19 mouse cellular contexts compared by ENCODE assay signal in the genomic region with DNA sequence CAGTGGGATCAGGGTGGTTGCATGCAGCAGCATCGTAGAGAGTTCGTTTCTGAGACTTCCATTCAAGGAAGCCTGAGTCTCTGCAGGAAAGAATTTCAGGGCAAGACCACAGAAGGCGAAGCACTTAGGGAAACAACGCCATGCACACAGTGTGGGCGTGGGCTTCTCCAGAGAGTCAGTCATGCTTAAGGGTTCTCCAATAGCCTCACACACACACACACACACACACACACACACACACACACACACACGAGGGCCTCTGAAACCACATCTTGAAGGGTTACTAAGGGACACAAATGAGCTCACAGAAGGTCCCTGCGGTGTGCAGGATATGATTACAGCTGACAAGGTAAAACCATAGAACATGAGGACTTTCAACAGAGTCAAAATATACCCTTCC.
"Had no signal": no experiment of that assay in that cellular context is flagged by ENCODE, and none has a peak within 500 bp of the region (broad histone marks: within the 10 kb centered on the region; RNA-seq: fewer than 3 reads in every experiment).

No protein-coding gene starts in this region.

- H3K9me3 ChIP-seq: liver, embryonic 13.5 days; lung, embryonic 15.5 days; midbrain, embryonic 10.5 days; midbrain, embryonic 15.5 days; neural tube, embryonic 13.5 days had no signal

- H3K4me2 ChIP-seq: liver, embryonic 13.5 days; lung, embryonic 15.5 days; midbrain, embryonic 15.5 days; neural tube, embryonic 13.5 days had no signal

- H3K36me3 ChIP-seq: liver, embryonic 13.5 days; lung, embryonic 15.5 days; midbrain, embryonic 10.5 days; midbrain, embryonic 15.5 days; neural tube, embryonic 13.5 days had no signal

- DNase-seq: kidney, adult 18-20 months; kidney, postnatal 25 days; layer of hippocampus, adult 9-11 months; layer of hippocampus, postnatal 36 days; liver, embryonic 13.5 days; retina, postnatal 1 day; thymus, adult 2 months; thymus, postnatal 25 days had no signal

- H3K27me3 ChIP-seq: liver, embryonic 13.5 days; lung, embryonic 15.5 days; midbrain, embryonic 15.5 days; neural tube, embryonic 13.5 days had no signal

- H3K4me1 ChIP-seq: liver, embryonic 13.5 days; lung, embryonic 15.5 days had no signal

- ATAC-seq: hindbrain, postnatal 0 days; inflammation-experienced regulatory T-cells, adult 6 months; intestine, embryonic 16.5 days; midbrain, embryonic 15.5 days had no signal

- H3K27ac ChIP-seq: hindbrain, postnatal 0 days; kidney, postnatal 0 days; layer of hippocampus, adult 2 months; left cerebral cortex, adult 2 months; liver, embryonic 13.5 days; lung, embryonic 15.5 days; midbrain, embryonic 10.5 days; midbrain, embryonic 15.5 days; neural tube, embryonic 13.5 days had no signal

- H3K9ac ChIP-seq: liver, embryonic 13.5 days; lung, embryonic 15.5 days; midbrain, embryonic 15.5 days; neural tube, embryonic 13.5 days had no signal

- H3K4me3 ChIP-seq: layer of hippocampus, adult 2 months; left cerebral cortex, adult 2 months; liver, embryonic 13.5 days; lung, embryonic 15.5 days; megakaryocyte, embryonic 14.5 days; midbrain, embryonic 10.5 days; midbrain, embryonic 15.5 days; neural tube, embryonic 13.5 days had no signal
